Mouse (Mus musculus) lung, postnatal 0 days (tissue): Measurements from ENCODE around the gene Elavl4.

Source experiments
- CTCF ChIP-seq: IDR thresholded peaks from 2 replicates; pipeline ENCODE4 v1.5.1; 2016; ENCODE audit warnings: antibody characterized with exemption, mild to moderate bottlenecking
- EP300 ChIP-seq: IDR thresholded peaks from 2 replicates; pipeline ENCODE4 v1.6.1; 2016; ENCODE audit warnings: antibody characterized with exemption, mild to moderate bottlenecking, control low read depth

DNA sequence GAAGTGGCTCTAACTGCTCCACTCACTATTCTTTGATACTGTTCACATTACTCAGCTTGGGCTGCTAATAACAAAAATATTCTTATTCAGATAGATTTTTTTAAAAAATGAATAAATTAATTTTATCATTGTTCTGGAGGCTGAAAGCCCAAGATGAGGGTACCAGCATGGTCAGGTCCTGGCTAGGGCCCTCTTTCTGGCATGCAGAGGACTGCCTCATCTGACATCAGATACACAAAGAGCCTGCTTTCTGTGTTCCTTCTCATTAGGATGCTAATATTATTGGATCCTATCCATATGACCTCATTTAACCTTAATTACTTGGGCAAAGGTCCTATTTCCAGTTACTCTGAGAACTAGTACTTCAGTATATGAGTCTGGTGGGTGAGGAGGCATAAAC is 108.8 kb downstream of the Elavl4 start:
- TF ChIP-seq CTCF: no peak
- TF ChIP-seq EP300: no peak
